Mouse (Mus musculus): Measurements from ENCODE around the gene Ubl7.
"Not testable (repeated sequence)": the region's sequence is repeated elsewhere in the genome, so short reads cannot be mapped to it uniquely, and the experiment has no call there.

Gene Ubl7

DNA sequence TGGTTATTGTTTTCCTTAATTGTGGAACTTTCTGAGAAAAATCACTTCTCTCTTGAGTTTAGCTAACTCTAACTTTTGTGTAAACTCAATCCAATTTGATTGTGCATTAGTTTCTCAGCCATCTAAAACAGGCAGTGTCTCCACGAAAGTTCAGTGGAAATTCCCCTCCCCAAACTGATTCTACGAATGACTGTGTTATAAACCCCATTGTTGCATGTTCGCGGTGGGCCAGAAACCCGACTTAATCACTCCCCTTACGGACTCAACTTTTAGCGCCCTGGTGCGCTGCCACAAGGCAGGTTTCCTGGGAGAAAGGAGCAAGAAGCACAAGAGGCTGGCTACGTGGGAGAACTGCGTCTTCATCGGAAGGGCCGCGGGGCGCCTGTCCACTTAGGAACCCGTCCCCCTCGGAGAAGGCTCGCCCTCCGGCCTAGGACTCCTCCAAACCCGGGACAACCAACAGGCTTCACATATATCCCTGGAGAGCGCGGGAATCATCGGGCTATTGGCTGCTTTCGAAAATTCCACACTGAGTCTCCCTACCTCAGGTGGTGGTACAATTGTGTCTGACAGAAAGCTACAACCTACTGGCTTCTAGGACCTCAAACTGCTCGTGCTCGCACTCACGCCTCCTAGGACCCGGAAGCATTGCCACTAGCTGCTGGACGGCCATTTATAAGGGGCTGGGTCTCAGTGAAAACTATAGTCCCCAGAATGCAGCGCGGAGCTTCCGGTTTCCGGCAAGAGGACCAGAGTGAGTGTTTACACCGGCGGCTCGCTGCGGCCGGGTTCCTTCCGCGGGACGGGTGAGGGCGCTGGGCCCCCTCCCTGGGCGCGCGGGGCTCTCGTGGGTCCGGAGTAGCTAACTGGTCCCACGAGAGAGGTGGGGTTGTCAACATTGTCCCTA, at the start of gene Ubl7:
Gene Ubl7, plus strand, starts transcription at position 726 of the 907 bp plus-strand sequence.
- CTCF ChIA-PET, result interaction anchor here (0.5 to 0.6 kb wide), 2 partner anchors 29 to 89 kb away, joined by 4 to 6 read pairs; partner anchors contain the start of gene Sema7a

- CTCF ChIA-PET, result interaction anchor here (0.8 to 1.4 kb wide), 3 partner anchors 66 to 135 kb away, joined by 3 to 8 read pairs (median 3); no protein-coding TSS in a partner anchor
Measured at GRCm38 (mm10) chr9:57861951-57862471, 48.8 kb upstream of the Ubl7 start.

- CTCF ChIA-PET, result interaction anchor here (1.3 kb wide), 1 partner anchor 72 kb away, joined by 4 read pairs; no protein-coding TSS in a partner anchor
Measured at GRCm38 (mm10) chr9:57864336-57864735, 46.4 kb upstream of the Ubl7 start.

DNA sequence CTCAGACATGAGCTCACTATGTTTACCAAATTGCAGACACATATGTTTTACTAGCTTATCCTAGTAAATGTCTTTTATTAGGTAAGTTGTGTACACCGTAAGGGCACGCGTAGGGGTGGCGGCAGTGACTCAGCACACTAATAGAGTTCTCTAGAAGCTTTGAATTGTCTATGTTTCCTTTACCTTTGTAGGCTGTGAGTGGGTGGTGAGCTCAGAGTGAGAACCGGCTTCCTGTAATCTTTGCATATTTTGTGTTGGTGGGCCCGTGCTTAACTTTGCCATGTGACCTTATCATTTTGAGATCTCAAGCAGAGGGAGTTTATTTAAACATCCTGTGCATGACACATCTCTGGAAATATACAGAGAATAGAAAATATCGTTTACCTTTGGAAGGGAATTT, 44.2 kb upstream of the Ubl7 start:
- CTCF ChIA-PET, result no interaction called here

DNA sequence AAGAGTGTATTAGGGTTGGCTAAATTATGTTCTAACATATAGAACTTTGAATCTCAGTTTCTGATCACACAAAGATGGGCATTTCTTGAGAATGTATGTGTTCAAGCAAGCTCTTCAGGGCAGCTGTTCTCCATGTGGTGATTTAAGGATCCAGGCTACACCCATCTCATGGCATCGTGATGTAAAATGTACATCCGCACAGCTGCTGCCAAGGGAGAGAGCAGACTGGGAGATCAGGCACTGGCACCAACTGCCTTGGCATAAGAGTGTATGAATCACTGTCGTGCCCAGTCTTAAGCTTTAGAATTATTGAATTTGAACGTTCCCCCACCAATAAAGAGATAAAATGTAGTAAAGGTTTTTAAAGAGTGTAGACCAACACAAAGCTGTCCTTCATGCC, 43.5 kb upstream of the Ubl7 start:
- CTCF ChIA-PET, result no interaction called here

DNA sequence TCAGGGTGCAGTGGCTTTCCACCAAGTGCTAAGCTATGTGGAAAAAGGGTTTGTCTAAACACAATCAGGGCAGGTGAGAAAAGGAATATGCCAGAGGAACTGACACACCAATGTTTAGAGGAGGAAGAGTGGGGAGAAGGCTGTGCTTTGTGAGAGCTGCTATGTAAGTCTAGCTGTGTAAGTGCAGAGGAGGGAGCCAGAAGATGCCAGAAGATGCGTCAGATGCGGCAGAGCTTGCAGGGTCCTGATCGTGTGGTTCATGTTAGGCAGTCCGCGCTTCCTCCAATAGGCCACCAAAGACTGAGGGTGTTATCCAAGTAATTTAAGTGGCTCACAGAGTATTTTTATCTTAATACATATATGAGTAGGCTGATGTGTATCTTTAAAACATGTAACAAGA, 42.9 kb upstream of the Ubl7 start:
- CTCF ChIA-PET, result interaction anchor here (0.6 kb wide), 1 partner anchor 337 kb away, joined by 16 read pairs; no protein-coding TSS in a partner anchor

DNA sequence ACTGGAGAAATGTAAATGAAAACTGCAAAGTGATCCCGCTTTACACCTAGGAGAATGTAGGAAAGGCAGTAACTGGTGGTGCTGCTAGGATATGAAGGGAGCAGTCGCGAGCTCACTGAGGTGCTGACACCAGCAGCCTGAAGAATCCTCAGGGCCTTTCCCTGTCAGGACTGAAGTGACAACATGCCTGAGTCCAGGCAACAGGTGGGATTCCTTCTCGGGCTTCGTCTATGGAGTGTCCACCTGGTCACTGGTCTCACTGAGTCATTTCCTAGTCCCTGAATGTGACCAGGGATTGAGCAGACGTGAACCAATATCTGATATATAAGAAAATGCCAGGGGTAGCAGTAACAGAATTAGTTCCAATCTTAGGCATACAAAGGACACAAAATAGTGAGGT, 42.0 kb upstream of the Ubl7 start:
- CTCF ChIA-PET, result no interaction called here

GRCm38 (mm10) chr9:57870273-57870816, 40.4 kb upstream of the Ubl7 start:
- CTCF ChIA-PET, result interaction anchor here (0.6 kb wide), 1 partner anchor 12 kb away, joined by 6 read pairs; no protein-coding TSS in a partner anchor

DNA sequence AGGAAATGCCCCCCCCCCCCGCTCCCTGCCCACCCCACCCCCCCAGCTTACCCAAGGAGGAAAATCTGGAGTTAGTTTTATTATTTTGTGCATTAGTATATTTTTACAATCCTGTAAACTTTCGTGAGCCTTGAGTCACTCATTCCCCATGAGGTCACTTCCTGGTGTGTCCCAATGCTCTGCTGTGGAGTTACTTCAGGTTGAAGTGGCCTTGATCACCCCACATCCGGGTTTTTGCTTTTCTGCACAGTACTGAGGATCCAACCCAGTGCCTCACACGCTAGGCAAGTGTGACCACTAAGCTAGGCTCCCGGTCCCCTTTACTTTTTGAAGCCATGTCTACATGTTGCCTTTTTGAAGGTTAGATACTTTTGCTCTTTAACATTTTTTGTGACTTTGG, 36.6 kb upstream of the Ubl7 start:
- CTCF ChIA-PET, result no interaction called here

DNA sequence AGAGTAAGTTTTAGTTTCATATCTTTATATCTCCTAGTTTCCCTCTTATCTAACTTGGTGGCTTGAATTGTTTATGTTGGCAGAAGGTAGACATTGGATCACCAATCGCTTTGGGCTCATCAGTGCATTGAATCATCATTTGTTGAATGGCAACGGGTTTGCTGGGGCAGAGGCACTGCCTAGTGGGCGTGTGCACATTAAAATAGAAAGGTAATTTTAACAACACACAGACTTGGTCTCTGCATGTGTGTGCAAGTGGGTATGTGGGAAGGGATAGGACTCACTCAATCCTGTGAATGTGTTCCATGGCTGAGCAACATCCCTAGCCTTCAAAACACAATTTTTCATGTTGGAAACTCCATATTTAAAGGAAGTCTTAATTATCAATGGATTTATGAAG, 35.8 kb upstream of the Ubl7 start:
- CTCF ChIA-PET, result no interaction called here

DNA sequence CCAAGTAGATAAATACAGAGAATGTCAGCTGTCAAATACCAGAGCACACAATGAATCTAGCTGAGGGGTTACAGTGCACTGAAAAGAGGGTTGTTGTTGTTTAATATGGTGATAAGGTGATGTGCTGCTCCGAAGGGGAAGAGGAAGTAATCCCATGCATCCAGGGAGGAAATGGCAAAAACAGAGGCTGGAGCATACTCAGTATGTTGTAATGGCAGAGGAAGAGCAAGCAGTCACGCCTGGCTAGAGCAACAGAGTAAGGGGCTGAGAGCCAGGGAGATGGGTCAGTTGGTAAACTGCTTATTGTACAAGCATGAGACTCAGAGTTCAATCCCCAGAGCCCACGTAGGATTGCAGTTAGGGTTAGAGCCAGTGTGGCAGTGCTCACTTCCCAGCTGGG, 31.6 kb upstream of the Ubl7 start:
- CTCF ChIA-PET, result no interaction called here

- CTCF ChIA-PET, result no interaction called here
Measured at GRCm38 (mm10) chr9:57880278-57880677, 30.5 kb upstream of the Ubl7 start.

- CTCF ChIA-PET, result not testable (repeated sequence)
Measured at GRCm38 (mm10) chr9:57881781-57882180, 29.0 kb upstream of the Ubl7 start.

DNA sequence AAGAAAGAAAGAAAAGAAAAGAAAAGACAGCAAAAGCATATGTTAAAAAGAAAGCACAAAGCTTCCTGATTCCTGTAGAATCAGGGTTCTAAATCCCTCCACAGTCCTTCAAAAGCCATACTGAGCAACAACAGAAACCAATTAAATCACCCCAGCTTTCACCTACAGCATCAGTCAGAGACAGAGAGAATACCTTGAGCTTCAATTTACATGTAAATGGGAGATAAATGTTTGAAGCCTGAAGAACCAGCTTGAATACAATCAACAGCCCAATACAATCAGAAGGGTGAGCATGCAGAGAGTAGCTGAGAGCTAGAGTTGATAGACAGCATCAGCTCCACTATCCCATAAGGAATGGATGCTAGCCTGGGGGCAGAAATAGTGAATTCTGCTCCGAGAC, 27.4 kb upstream of the Ubl7 start:
- CTCF ChIA-PET, result interaction anchor here (1.0 kb wide), 1 partner anchor 21 kb away, joined by 4 read pairs; no protein-coding TSS in a partner anchor

DNA sequence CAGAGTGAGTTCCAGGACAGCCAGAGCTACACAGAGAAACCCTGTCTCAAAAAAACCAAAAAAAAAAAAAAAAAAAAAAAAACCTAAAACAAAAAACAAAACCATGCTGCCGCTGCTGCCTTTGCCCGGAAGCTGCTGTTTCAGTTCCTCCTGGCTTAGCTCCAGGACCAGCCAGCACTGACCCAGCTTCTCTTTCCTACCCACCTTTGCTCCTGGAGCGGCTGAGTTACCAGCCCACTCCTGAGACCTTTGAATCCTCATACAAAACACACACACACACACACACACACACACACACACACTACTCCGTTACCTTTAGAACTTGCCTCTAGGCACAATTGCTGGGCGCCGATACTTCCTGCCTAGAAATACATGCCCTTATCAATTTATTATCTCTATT, 22.7 kb upstream of the Ubl7 start:
- CTCF ChIA-PET, result no interaction called here

DNA sequence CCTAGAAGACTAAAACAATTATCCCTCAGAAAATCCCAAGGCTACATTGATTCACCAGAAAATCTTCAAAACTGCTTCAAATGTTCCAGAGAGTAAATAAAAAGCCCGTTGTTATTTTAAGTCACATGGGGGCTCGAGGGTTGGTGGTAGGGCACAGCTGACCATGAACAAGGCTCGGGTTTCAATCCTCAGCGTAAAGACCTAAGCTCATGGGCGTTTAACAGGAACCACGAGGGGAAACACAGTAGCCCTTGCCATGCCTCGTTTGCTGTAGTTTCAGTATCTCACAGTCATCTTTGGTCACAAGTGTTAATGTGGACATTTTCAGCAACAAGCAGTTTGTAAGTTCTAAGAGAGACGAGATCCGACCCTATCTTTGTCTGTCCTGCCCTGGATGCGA, 10.3 kb upstream of the Ubl7 start:
- CTCF ChIA-PET, result no interaction called here

DNA sequence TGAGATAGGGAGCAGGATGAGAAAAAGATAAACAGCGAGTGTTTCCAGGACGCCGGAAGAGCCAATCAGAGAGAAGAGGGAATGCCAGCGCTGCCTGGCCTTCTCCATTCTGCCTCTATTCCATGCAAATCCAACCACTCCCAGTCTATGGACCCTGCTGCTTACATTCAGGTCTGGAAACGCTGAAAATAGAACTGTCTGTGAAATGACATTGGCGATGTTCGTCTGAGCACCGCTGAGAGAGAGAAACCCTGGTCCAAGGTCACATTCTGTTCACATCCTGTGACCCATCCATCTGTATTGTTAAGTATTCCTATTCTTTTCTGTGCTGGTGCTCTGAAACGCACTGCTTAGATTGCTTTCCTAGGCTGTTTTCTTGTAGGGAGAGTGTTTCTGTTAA, 9.6 kb upstream of the Ubl7 start:
- CTCF ChIA-PET, result no interaction called here

- CTCF ChIA-PET, result interaction anchor here (0.7 kb wide), 1 partner anchor 298 kb away, joined by 3 read pairs; no protein-coding TSS in a partner anchor
Measured at GRCm38 (mm10) chr9:57901601-57902000, 9.2 kb upstream of the Ubl7 start.

GRCm38 (mm10) chr9:57902132-57902531, 8.6 kb upstream of the Ubl7 start:
- CTCF ChIA-PET, result interaction anchor here (0.7 kb wide), 1 partner anchor 297 kb away, joined by 3 read pairs; no protein-coding TSS in a partner anchor

DNA sequence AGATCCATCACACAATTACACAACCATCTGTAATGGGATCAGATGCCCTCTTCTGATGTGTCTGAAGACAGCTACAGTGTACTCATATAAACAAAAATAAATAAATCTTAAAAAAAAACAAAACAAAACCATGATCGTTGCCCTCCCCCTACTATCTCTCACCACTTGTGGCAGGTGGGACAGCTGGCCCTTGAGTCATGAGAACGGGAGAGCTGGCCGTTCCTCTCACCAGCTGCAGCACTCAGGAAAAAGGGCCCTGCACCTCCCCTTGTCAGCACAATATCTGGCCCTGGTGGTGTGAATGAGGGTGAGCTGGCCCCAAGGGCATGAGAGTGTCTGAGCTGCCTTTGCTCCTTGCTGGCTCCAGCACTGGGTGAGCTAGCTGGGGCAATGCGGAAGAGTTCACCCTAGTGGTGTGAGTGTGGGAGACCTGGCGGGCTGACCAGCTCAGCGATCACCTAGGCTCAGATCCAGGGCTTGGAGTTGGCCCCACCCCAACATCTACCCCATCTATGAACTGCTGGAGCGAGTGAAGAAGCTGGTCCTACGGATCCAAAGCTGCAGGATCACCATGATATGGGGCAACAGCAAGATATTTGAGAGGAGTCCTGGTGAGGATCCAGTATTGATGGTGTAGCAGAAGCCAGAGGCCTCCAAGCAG, 7.1 kb upstream of the Ubl7 start:
- CTCF ChIA-PET, result interaction anchor here (0.5 to 0.9 kb wide), 2 partner anchors 20 to 94 kb away, joined by 3 to 4 read pairs; no protein-coding TSS in a partner anchor

DNA sequence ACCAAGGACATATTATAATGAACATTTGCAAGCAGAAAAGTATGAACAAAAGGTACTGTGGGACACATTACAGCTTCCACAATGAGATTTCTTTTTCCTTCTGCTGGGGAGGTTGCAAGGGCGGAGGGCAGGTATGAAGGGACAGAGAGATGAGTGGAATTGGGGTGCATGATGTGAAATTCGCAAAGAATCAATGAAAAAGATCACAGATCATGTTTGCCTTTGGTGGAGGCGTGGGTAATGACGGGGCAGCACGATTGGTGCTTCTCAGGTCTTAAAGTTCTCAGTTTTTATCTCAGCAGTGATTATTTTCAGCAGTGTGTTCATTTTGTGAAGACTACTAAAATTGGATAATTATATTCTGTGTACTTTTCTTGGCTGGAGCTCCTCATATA, 6.5 kb upstream of the Ubl7 start:
- CTCF ChIA-PET, result interaction anchor here (0.5 to 0.9 kb wide), 2 partner anchors 21 to 94 kb away, joined by 3 to 4 read pairs; no protein-coding TSS in a partner anchor

DNA sequence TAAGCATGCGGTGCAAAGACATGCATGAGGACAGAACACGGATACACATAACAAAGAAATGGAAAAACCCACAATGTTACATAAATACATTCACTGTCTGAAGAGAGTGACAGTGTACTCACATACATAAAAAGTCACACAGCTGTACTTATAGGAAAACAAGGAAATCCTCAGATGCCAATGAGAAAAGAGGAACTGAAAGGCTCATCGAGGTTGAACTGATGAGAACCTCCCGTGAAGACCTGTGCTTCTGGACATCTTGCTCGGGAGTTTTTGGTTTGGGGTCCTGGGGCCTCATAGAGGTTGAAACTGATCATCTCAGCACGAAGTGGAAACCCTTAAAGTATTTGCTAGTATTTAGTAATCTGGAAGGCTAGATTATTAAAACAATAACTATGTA, 3.6 kb upstream of the Ubl7 start:
- CTCF ChIA-PET, result interaction anchor here (0.6 kb wide), 1 partner anchor 53 kb away, joined by 13 read pairs; no protein-coding TSS in a partner anchor
